Mouse (Mus musculus): ENCODE results near the gene Rapsn. TPM values are rescaled to one million over a fixed set of nuclear protein-coding genes. Genes with fewer than 3 reads are reported as not detected.

Rapsn gene
- polyA plus RNA-seq, 1 experiment from 2014 or later, result 4.8 TPM

DNA sequence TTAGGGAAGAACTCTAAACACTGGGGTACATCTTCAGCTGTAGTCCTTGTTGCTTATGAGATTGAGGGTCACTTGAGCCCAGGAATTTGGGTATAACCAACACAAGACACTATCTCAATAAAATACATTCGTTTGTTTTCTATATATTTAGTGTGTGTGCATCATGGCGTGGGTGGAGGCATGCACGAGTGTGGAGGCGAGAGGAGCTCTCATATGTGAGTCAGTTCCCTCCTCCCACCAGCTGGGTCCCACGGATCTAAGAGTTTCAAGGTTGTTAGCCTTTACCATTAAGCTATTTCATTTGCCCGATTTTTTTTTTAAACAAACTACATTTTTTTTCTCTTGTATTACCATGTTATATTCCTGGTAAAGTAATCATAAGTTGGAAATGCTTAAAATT lies 55.4 kb downstream of the Rapsn start:
- 67% methylated on average over 6 of the region's 6 CpGs for WGBS
- no peak overlapping the region for H3K4me2 ChIP-seq (ENCODE audit: low read depth, low read length)
- H3K9me3 ChIP-seq (replicated peaks; ENCODE audit: control insufficient read depth, low read length), result no peaks in the 10 kb centered on the region
- H3K27me3 ChIP-seq (ENCODE audit: control insufficient read depth, insufficient read depth, low read length), result no peaks in the 10 kb centered on the region
- H3K4me1 ChIP-seq (ENCODE audit: control insufficient read depth, insufficient read depth, low read length), result no peaks in the 10 kb centered on the region
- H3K9ac ChIP-seq (ENCODE audit: low read length), result no peak overlapping the region
- H3K27ac ChIP-seq (ENCODE audit: low read length), result no peak overlapping the region
- H3K4me3 ChIP-seq (replicated peaks; ENCODE audit: low read length), result no peak overlapping the region
- ATAC-seq (ENCODE audit: insufficient read depth, low FRiP score), result no peak
- no peaks in the 10 kb centered on the region for H3K36me3 ChIP-seq (ENCODE audit: control insufficient read depth, insufficient read depth, low read length)

Other genes starting within 250 kb of the Rapsn start
- 221 and 238 TPM in 2 replicates for gene Mtch2, start 188.5 kb upstream of the Rapsn start, polyA plus RNA-seq (2015; fragmentation: Nextera tagmentation; extraction: Ambion mirVana)
- gene C1qtnf4, start 149.8 kb upstream of the Rapsn start, polyA plus RNA-seq (2015; fragmentation: Nextera tagmentation; extraction: Ambion mirVana), result 5.3 and 5.7 TPM in 2 replicates
- 29.7 and 32.4 TPM in 2 replicates for gene Kbtbd4, start 130.9 kb upstream of the Rapsn start, polyA plus RNA-seq (2015; fragmentation: Nextera tagmentation; extraction: Ambion mirVana)
- 221 and 234 TPM in 2 replicates for gene Ndufs3, start 130.8 kb upstream of the Rapsn start, polyA plus RNA-seq (2015; fragmentation: Nextera tagmentation; extraction: Ambion mirVana)
- 74.3 and 81.5 TPM in 2 replicates for gene Celf1, start 95.2 kb upstream of the Rapsn start, polyA plus RNA-seq (2015; fragmentation: Nextera tagmentation; extraction: Ambion mirVana)
- 264 and 286 TPM in 2 replicates for gene Psmc3, start 18.4 kb downstream of the Rapsn start, polyA plus RNA-seq (2015; fragmentation: Nextera tagmentation; extraction: Ambion mirVana)
- 43.7 and 51.3 TPM in 2 replicates for gene Slc39a13, start 34.8 kb downstream of the Rapsn start, polyA plus RNA-seq (2015; fragmentation: Nextera tagmentation; extraction: Ambion mirVana)
- gene Spi1, start 46.8 kb downstream of the Rapsn start, polyA plus RNA-seq (2015; fragmentation: Nextera tagmentation; extraction: Ambion mirVana), result 5.1 and 6.7 TPM in 2 replicates
- gene Mybpc3, start 82.5 kb downstream of the Rapsn start, polyA plus RNA-seq (2015; fragmentation: Nextera tagmentation; extraction: Ambion mirVana), result 0.17 and 0.54 TPM in 2 replicates
- gene Madd, start 148.2 kb downstream of the Rapsn start, polyA plus RNA-seq (2015; fragmentation: Nextera tagmentation; extraction: Ambion mirVana), result 14.3 and 17.2 TPM in 2 replicates
- gene Nr1h3, start 167.2 kb downstream of the Rapsn start, polyA plus RNA-seq (2015; fragmentation: Nextera tagmentation; extraction: Ambion mirVana), result 3.5 and 4.2 TPM in 2 replicates
- 23.1 and 24.5 TPM in 2 replicates for gene Acp2, start 167.3 kb downstream of the Rapsn start, polyA plus RNA-seq (2015; fragmentation: Nextera tagmentation; extraction: Ambion mirVana)
- gene Ddb2, start 201.4 kb downstream of the Rapsn start, polyA plus RNA-seq (2015; fragmentation: Nextera tagmentation; extraction: Ambion mirVana), result 17.1 and 20.5 TPM in 2 replicates
- 65.5 and 73.3 TPM in 2 replicates for gene Pacsin3, start 220.3 kb downstream of the Rapsn start, polyA plus RNA-seq (2015; fragmentation: Nextera tagmentation; extraction: Ambion mirVana)
- 82.0 and 82.3 TPM in 2 replicates for gene Arfgap2, start 229.4 kb downstream of the Rapsn start, polyA plus RNA-seq (2015; fragmentation: Nextera tagmentation; extraction: Ambion mirVana)

Data from stomach, embryonic 16.5 days (tissue).